Mouse (Mus musculus): ENCODE results near the gene Hecw2.

- TF ChIP-seq CTCF (IDR thresholded peaks at IDR 0.05; ENCODE audit: control insufficient read depth, insufficient read depth, insufficient replicate concordance, low read depth, low read length) (no peak), POLR2A (IDR thresholded peaks at IDR 0.05; ENCODE audit: control insufficient read depth, low read depth, low read length) (no peak)
Observed at GRCm38 (mm10) chr1:53782956-53783355, 412.0 kb downstream of the Hecw2 start.

Data from testis, adult 2 months (tissue).